Mouse (Mus musculus) cerebellum, postnatal 4 days (tissue): ENCODE results near the gene Slc25a11.
A peak's percentile ranks its signal among the peaks of the same experiment; 100 is the strongest.

Experiments used
- DNase-seq, 2 experiments: peaks; one replicate each; pipeline ENCODE4 v3.0.0; 2022; ENCODE audit warnings: low spot score in 2 of 2, mixed read lengths in 1 of 2

The Slc25a11 gene

GRCm38 (mm10) chr11:70668335-70668770, 21.1 kb upstream of the Slc25a11 start:
- peak in 1 of 2 experiments; percentile 60 for DNase-seq

- no peak for DNase-seq
Observed at GRCm38 (mm10) chr11:70667271-70668150, 20.2 kb upstream of the Slc25a11 start.

GRCm38 (mm10) chr11:70666687-70667086, 19.4 kb upstream of the Slc25a11 start:
- no peak for DNase-seq

- no peak for DNase-seq
Observed at GRCm38 (mm10) chr11:70664741-70665140, 17.5 kb upstream of the Slc25a11 start.

GRCm38 (mm10) chr11:70663957-70664356, 16.7 kb upstream of the Slc25a11 start:
- DNase-seq = no peak

GRCm38 (mm10) chr11:70663101-70663500, 15.8 kb upstream of the Slc25a11 start:
- no peak for DNase-seq

- no peak for DNase-seq
Observed at GRCm38 (mm10) chr11:70660571-70660970, 13.3 kb upstream of the Slc25a11 start.

GRCm38 (mm10) chr11:70658942-70659341, 11.7 kb upstream of the Slc25a11 start:
- no peak for DNase-seq

- DNase-seq = no peak
Observed at GRCm38 (mm10) chr11:70658521-70658920, 11.2 kb upstream of the Slc25a11 start.

GRCm38 (mm10) chr11:70657991-70658390, 10.7 kb upstream of the Slc25a11 start:
- no peak for DNase-seq

- no peak for DNase-seq
Observed at GRCm38 (mm10) chr11:70657573-70657972, 10.3 kb upstream of the Slc25a11 start.

GRCm38 (mm10) chr11:70656964-70657363, 9.7 kb upstream of the Slc25a11 start, which contains the start of gene Eno3:
TSS of gene Eno3 (plus strand) at chr11:70657202.
- DNase-seq = no peak

- no peak for DNase-seq
Observed at GRCm38 (mm10) chr11:70656456-70656927, 9.2 kb upstream of the Slc25a11 start.

GRCm38 (mm10) chr11:70655571-70656455, 8.5 kb upstream of the Slc25a11 start:
- DNase-seq = peak in 1 of 2 experiments; percentile 37

GRCm38 (mm10) chr11:70654923-70655570, 7.8 kb upstream of the Slc25a11 start:
- peak in 1 of 2 experiments; percentile 80 for DNase-seq

- DNase-seq = peak in 1 of 2 experiments; percentile 70
Observed at GRCm38 (mm10) chr11:70654198-70654922, 7.1 kb upstream of the Slc25a11 start, which contains the start of gene Pfn1. TSS of gene Pfn1 (minus strand) at chr11:70654644.

- peak in 1 of 2 experiments; percentile 67 for DNase-seq
Observed at GRCm38 (mm10) chr11:70653345-70654197, 6.3 kb upstream of the Slc25a11 start.

GRCm38 (mm10) chr11:70652884-70653344, 5.6 kb upstream of the Slc25a11 start:
- DNase-seq = no peak

GRCm38 (mm10) chr11:70652029-70652883, 5.0 kb upstream of the Slc25a11 start:
- no peak for DNase-seq
